Mouse (Mus musculus) limb, embryonic 11.5 days (tissue): ENCODE measurements around the gene Tomm20. TPM values are rescaled to one million over a fixed set of nuclear protein-coding genes. Genes with fewer than 3 reads are reported as not detected.
"Not testable (repeated sequence)": the region's sequence is repeated elsewhere in the genome, so short reads cannot be mapped to it uniquely, and the experiment has no call there.

ENCODE experiments used
- ATAC-seq: fragments of 200-750 bp; cut with Nextera tagmentation; 2 replicates; pipeline ENCODE4 v1.8.0; 2017; ENCODE audit warnings: low read depth; ENCODE audit not compliant: insufficient number of reproducible peaks, low FRiP score, low TSS enrichment
- DNase-seq: peaks from one replicate; pipeline ENCODE4 v3.0.0-alpha.2; 2015; ENCODE audit warnings: low spot score
- H3K27ac ChIP-seq: fragments of 300-500 bp; sonication (generic); replicated peaks from 2 replicates; pipeline ENCODE4 v1.5.1; 2014; ENCODE audit warnings: low read depth, mild to moderate bottlenecking, low read length
- H3K27me3 ChIP-seq: fragments of 300-500 bp; sonication (generic); 2 replicates; pipeline ENCODE4 v1.6.1; 2014; ENCODE audit warnings: mild to moderate bottlenecking, low read length, mixed read lengths; ENCODE audit not compliant: control insufficient read depth, insufficient read depth
- H3K36me3 ChIP-seq: fragments of 300-500 bp; sonication (generic); 2 replicates; pipeline ENCODE4 v1.6.1; 2014; ENCODE audit warnings: mild to moderate bottlenecking, low read length, moderate library complexity, mixed read lengths; ENCODE audit not compliant: control insufficient read depth, insufficient read depth
- H3K4me1 ChIP-seq: fragments of 300-500 bp; sonication (generic); 2 replicates; pipeline ENCODE4 v1.6.1; 2014; ENCODE audit warnings: low read length, mixed read lengths; ENCODE audit not compliant: control insufficient read depth, insufficient read depth
- H3K4me2 ChIP-seq: fragments of 300-500 bp; sonication (generic); 2 replicates; pipeline ENCODE4 v1.6.1; 2014; ENCODE audit warnings: low read depth, mild to moderate bottlenecking, moderate library complexity; ENCODE audit not compliant: severe bottlenecking
- H3K4me3 ChIP-seq: fragments of 300-500 bp; sonication (generic); 2 replicates; pipeline ENCODE4 v1.5.1; 2014; ENCODE audit warnings: low read depth, low read length
- H3K9ac ChIP-seq: fragments of 300-500 bp; sonication (generic); 2 replicates; pipeline ENCODE4 v1.6.1; 2014; ENCODE audit warnings: mild to moderate bottlenecking, low read length
- H3K9me3 ChIP-seq: fragments of 300-500 bp; sonication (generic); 2 replicates; pipeline ENCODE4 v1.6.1; 2016; ENCODE audit warnings: low read length; ENCODE audit not compliant: control insufficient read depth
- WGBS: fragments of 180-500 bp; shearing (Covaris S2); extraction: QIAGEN DNeasy Blood & Tissue Kit; methylation state at CpG from one replicate; pipeline ENCODE4 v1.1.7; 2014; 5-methylcytosine and 5-hydroxymethylcytosine counted together
- polyA plus RNA-seq: library from polyadenylated mRNA; unstranded; fragments of >200 nt; fragmentation: Nextera tagmentation; extraction: Ambion mirVana; gene quantifications from 2 replicates; pipeline ENCODE4 v1.2.1, GENCODE M21; 2014

Gene Tomm20
- 258 and 284 TPM in 2 replicates for polyA plus RNA-seq

GRCm38 (mm10) chr8:126945730-126946163 is at the start of gene Tomm20:
Gene Tomm20 (minus strand): TSS chr8:126945844.
- H3K27me3 ChIP-seq: no peaks in the 10 kb centered on the region
- H3K4me1 ChIP-seq: peaks cover 6% of the 10 kb centered on the region
- H3K36me3 ChIP-seq: peaks cover 2% of the 10 kb centered on the region; the same call in 1 of the 2 replicates
- under 1% methylated on average over 48 of the region's 48 CpGs for WGBS
- H3K27ac ChIP-seq: peak within 1 kb of the TSS; percentile 76; the same call in 1 of the 2 replicates
- H3K4me2 ChIP-seq: peak within 1 kb of the TSS; percentile 85
- no peaks in the 10 kb centered on the region for H3K9me3 ChIP-seq
- H3K9ac ChIP-seq: peak within 1 kb of the TSS; percentile 68
- DNase-seq: peak; percentile 97
- peak; percentile 91 for ATAC-seq
- H3K4me3 ChIP-seq: peak within 1 kb of the TSS; percentile 69

DNA sequence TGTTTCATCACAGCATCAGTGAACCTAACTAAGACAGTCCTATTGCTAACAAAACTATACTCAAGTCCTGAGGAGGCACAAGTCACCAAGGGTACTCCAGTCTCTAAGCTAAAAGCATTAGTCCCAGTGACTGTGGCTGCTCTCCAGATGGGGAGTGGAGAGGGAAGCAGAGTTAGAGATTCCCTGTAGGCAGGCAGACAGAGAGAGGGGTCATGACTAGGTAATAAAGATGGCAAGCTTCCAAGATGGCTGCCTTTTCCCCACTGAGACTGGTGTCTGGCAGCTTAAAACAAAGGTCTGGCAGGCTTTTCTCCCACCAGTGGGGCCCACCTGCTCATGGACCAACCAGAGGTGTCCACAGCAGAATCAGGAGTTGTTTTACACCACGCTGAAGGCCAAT is 48.9 kb upstream of the Tomm20 start:
- 93% methylated on average over 1 of the region's 1 CpGs for WGBS
- H3K27me3 ChIP-seq: no peaks in the 10 kb centered on the region
- no peaks in the 10 kb centered on the region for H3K9me3 ChIP-seq
- DNase-seq (no peak), ATAC-seq (no peak)
- H3K4me1 ChIP-seq: no peaks in the 10 kb centered on the region
- H3K4me3 ChIP-seq: no peak overlapping the region
- H3K4me2 ChIP-seq: no peak overlapping the region
- no peaks in the 10 kb centered on the region for H3K36me3 ChIP-seq
- H3K27ac ChIP-seq: no peak overlapping the region
- H3K9ac ChIP-seq: no peak overlapping the region

GRCm38 (mm10) chr8:126989363-126990153 is 43.9 kb upstream of the Tomm20 start:
- Histone ChIP-seq H3K9me3 (no peaks in the 10 kb centered on the region), H3K4me2 (no peak overlapping the region), H3K27ac (no peak overlapping the region), H3K9ac (no peak overlapping the region), H3K4me3 (no peak overlapping the region), H3K4me1 (no peaks in the 10 kb centered on the region), H3K27me3 (no peaks in the 10 kb centered on the region), H3K36me3 (no peaks in the 10 kb centered on the region)
- DNase-seq: no peak
- WGBS: 78% methylated on average over 5 of the region's 5 CpGs
- ATAC-seq: no peak

- no peaks in the 10 kb centered on the region for H3K4me1 ChIP-seq
- no peak for ATAC-seq
- H3K9ac ChIP-seq: no peak overlapping the region
- 64% methylated on average over 16 of the region's 16 CpGs for WGBS
- no peaks in the 10 kb centered on the region for H3K9me3 ChIP-seq
- no peak overlapping the region for H3K4me3 ChIP-seq
- no peaks in the 10 kb centered on the region for H3K36me3 ChIP-seq
- DNase-seq: no peak
- H3K4me2 ChIP-seq: no peak overlapping the region
- H3K27me3 ChIP-seq: no peaks in the 10 kb centered on the region
- no peak overlapping the region for H3K27ac ChIP-seq
Observed at GRCm38 (mm10) chr8:126988346-126989006, 42.8 kb upstream of the Tomm20 start.

DNA sequence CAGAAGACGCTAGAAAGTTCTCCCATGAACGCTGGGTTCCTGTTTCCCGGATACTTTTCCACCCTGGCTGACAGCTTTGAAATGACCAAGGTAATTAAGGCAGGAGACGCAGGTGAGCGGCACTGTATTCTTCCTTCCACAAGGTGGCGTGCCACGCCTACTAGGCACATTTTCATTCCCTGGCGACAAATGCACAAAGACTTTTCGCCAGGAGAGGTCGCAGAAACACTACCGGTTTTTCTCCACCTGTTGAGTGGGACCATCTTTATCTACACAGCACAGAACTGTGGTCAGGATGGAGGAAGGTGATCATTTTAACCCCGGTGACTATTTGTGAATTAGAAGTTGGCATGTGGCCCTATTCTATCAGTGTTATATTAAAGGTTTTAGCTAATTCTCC is 40.9 kb upstream of the Tomm20 start:
- Histone ChIP-seq H3K27ac (no peak overlapping the region), H3K9me3 (no peaks in the 10 kb centered on the region), H3K27me3 (no peaks in the 10 kb centered on the region), H3K36me3 (no peaks in the 10 kb centered on the region), H3K9ac (no peak overlapping the region), H3K4me3 (no peak overlapping the region), H3K4me1 (no peaks in the 10 kb centered on the region), H3K4me2 (no peak overlapping the region)
- ATAC-seq (no peak), DNase-seq (peak; percentile 91)
- 4% methylated on average over 12 of the region's 12 CpGs for WGBS

GRCm38 (mm10) chr8:126980046-126980445 is 34.4 kb upstream of the Tomm20 start:
- Histone ChIP-seq H3K27ac (no peak overlapping the region), H3K4me3 (no peak overlapping the region), H3K36me3 (no peaks in the 10 kb centered on the region), H3K4me2 (no peak overlapping the region), H3K9me3 (no peaks in the 10 kb centered on the region), H3K9ac (no peak overlapping the region), H3K4me1 (no peaks in the 10 kb centered on the region), H3K27me3 (no peaks in the 10 kb centered on the region)
- ATAC-seq (no peak), DNase-seq (no peak)
- WGBS: 70% methylated on average over 5 of the region's 5 CpGs

GRCm38 (mm10) chr8:126979091-126979920 is 33.7 kb upstream of the Tomm20 start:
- Histone ChIP-seq H3K9me3 (no peaks in the 10 kb centered on the region), H3K4me1 (no peaks in the 10 kb centered on the region), H3K36me3 (no peaks in the 10 kb centered on the region), H3K4me2 (peak overlapping the region; percentile 45), H3K9ac (peak overlapping the region; percentile 34), H3K27ac (no peak overlapping the region), H3K27me3 (no peaks in the 10 kb centered on the region), H3K4me3 (peak overlapping the region; percentile 29)
- WGBS: 26% methylated on average over 27 of the region's 27 CpGs
- DNase-seq: peak; percentile 35
- no peak for ATAC-seq

- WGBS: 42% methylated on average over 2 of the region's 3 CpGs
Observed at GRCm38 (mm10) chr8:126978535-126978934, 32.9 kb upstream of the Tomm20 start.

More at GRCm38 (mm10) chr8:126978535-126978934, 32.9 kb upstream of the Tomm20 start:
- ATAC-seq, H3K27ac ChIP-seq, H3K27me3 ChIP-seq, H3K9me3 ChIP-seq, H3K4me1 ChIP-seq, DNase-seq, H3K36me3 ChIP-seq, H3K9ac ChIP-seq: not testable (repeated sequence)
- peak overlapping the region; percentile 45; the same call in 1 of the 2 replicates for H3K4me2 ChIP-seq
- H3K4me3 ChIP-seq: peak overlapping the region; percentile 29; the same call in 1 of the 2 replicates
